In the genomic region with DNA sequence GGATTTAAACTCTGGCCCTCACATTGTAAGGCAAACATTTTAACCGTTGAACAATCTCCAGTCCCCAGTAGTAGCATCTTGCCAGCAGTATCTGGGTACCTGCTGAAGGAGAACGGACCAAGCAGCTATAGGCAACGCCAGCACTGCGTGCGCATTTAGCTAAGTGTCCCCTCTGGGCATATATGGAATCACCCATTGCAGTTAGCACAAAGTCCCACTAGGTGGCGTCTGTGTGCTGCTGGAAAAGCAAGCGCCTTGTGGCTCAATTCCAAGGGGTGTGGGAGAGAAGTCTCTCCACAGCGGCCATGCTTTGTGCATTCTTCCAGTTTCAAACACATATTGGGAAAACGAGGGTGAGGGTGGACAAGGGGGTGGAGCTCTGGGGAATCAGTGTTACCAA, we compare ENCODE assay signal across 8 mouse cellular contexts. TPM values are rescaled to one million over a fixed set of nuclear protein-coding genes. Genes with fewer than 3 reads are reported as not detected.
DNase-seq lines count a peak whose midpoint lies in the region; ATAC-seq and TF ChIP-seq lines count a peak whose summit lies in the region.

No protein-coding gene starts in this region.

- no peak overlapping the region for H3K4me3 ChIP-seq in cortical plate, adult 2 months (ENCODE audit: insufficient read depth, low read length)
- no peak overlapping the region for H3K4me3 ChIP-seq in limb, embryonic 14.5 days (replicated peaks; ENCODE audit: low read length)
- H3K4me3 ChIP-seq in neural tube, embryonic 11.5 days (ENCODE audit: low read depth, low read length) = no peak overlapping the region
- H3K4me3 ChIP-seq in stomach, embryonic 16.5 days (replicated peaks; ENCODE audit: low read length) = no peak overlapping the region

- H3K27ac ChIP-seq in cortical plate, adult 2 months (ENCODE audit: insufficient read depth, low read length) = no peak overlapping the region
- H3K27ac ChIP-seq in limb, embryonic 14.5 days (replicated peaks; ENCODE audit: low read depth, low read length) = no peak overlapping the region
- no peak overlapping the region for H3K27ac ChIP-seq in neural tube, embryonic 11.5 days (ENCODE audit: low read depth, low read length)
- no peak overlapping the region for H3K27ac ChIP-seq in stomach, embryonic 16.5 days (ENCODE audit: low read length)

- intact Hi-C loops in gastrocnemius, postnatal 14 days (cut with DNase I; ENCODE audit: low total_unique reads) = no loop called here

- peaks cover 6% of the 10 kb centered on the region; the same call in 1 of the 2 replicates for H3K27me3 ChIP-seq in limb, embryonic 14.5 days (ENCODE audit: control insufficient read depth, insufficient read depth, low read length)
- H3K27me3 ChIP-seq in neural tube, embryonic 11.5 days (ENCODE audit: control insufficient read depth, insufficient read depth, low read length) = no peaks in the 10 kb centered on the region
- peaks cover 8% of the 10 kb centered on the region for H3K27me3 ChIP-seq in stomach, embryonic 16.5 days (ENCODE audit: control insufficient read depth, insufficient read depth, low read length)

- H3K9me3 ChIP-seq in limb, embryonic 14.5 days (ENCODE audit: control insufficient read depth, low read length) = no peaks in the 10 kb centered on the region
- H3K9me3 ChIP-seq in neural tube, embryonic 11.5 days (ENCODE audit: control insufficient read depth, low read length) = no peaks in the 10 kb centered on the region
- H3K9me3 ChIP-seq in stomach, embryonic 16.5 days (replicated peaks; ENCODE audit: control insufficient read depth, low read length) = no peaks in the 10 kb centered on the region

- TF ChIP-seq POLR2A in cortical plate, adult 2 months (IDR thresholded peaks at IDR 0.05; ENCODE audit: extremely low read depth, insufficient read depth, low read length) = no peak
- no peak for TF ChIP-seq POLR2A in limb, embryonic 14.5 days (IDR thresholded peaks at IDR 0.05; ENCODE audit: borderline replicate concordance, extremely low read depth, insufficient read depth, insufficient read length)

- peak; percentile 75 for DNase-seq in A20 (ENCODE audit: low read depth, low spot score)
- peak; percentile 72 to 91 for DNase-seq in adrenal gland, adult (ENCODE audit: inconsistent age in 2 of 2, low spot score in 1 of 2)
- peak; percentile 85 for DNase-seq in gastrocnemius, postnatal 14 days
- peak; percentile 82 for DNase-seq in kidney, adult 18-20 months
- DNase-seq in limb, embryonic 14.5 days (ENCODE audit: low spot score) = peak; percentile 90
- DNase-seq in neural tube, embryonic 11.5 days (ENCODE audit: low spot score) = peak; percentile 87

- H3K4me2 ChIP-seq in limb, embryonic 14.5 days (replicated peaks; ENCODE audit: low read depth, low read length, severe bottlenecking) = no peak overlapping the region
- no peak overlapping the region for H3K4me2 ChIP-seq in neural tube, embryonic 11.5 days (ENCODE audit: low read depth)
- 0 out of 2 replicates have a peak overlapping the region, but pooled peaks have one; percentile 12 for H3K4me2 ChIP-seq in stomach, embryonic 16.5 days (ENCODE audit: low read depth, low read length)

- no peak for ATAC-seq in limb, embryonic 14.5 days (ENCODE audit: low FRiP score, low read depth)
- ATAC-seq in neural tube, embryonic 11.5 days (ENCODE audit: insufficient read depth, low FRiP score, low TSS enrichment) = no peak
- 0 out of 2 replicates have a peak, but pooled peaks have one; percentile 45 for ATAC-seq in stomach, embryonic 16.5 days (ENCODE audit: insufficient read depth, low FRiP score)

- peaks cover 5% of the 10 kb centered on the region for H3K4me1 ChIP-seq in cortical plate, adult 2 months (ENCODE audit: control insufficient read depth, insufficient read depth, low read length)
- H3K4me1 ChIP-seq in limb, embryonic 14.5 days (ENCODE audit: control insufficient read depth, insufficient read depth, low read length) = no peaks in the 10 kb centered on the region
- H3K4me1 ChIP-seq in neural tube, embryonic 11.5 days (ENCODE audit: control insufficient read depth, insufficient read depth, low read length) = no peaks in the 10 kb centered on the region
- peaks cover 10% of the 10 kb centered on the region for H3K4me1 ChIP-seq in stomach, embryonic 16.5 days (ENCODE audit: control insufficient read depth, insufficient read depth, low read length)

- TF ChIP-seq CTCF in cortical plate, adult 2 months (IDR thresholded peaks at IDR 0.05; ENCODE audit: extremely low read depth, insufficient read depth, low read length) = peak; percentile 96

- 4% methylated on average over 9 of the region's 9 CpGs for WGBS in limb, embryonic 14.5 days
- 6% methylated on average over 9 of the region's 9 CpGs for WGBS in neural tube, embryonic 11.5 days
- WGBS in stomach, embryonic 16.5 days = 2% methylated on average over 9 of the region's 9 CpGs

- H3K9ac ChIP-seq in limb, embryonic 14.5 days (ENCODE audit: low read depth, low read length, severe bottlenecking) = no peak overlapping the region
- no peak overlapping the region for H3K9ac ChIP-seq in neural tube, embryonic 11.5 days (ENCODE audit: low read length)
- H3K9ac ChIP-seq in stomach, embryonic 16.5 days (ENCODE audit: low read length) = no peak overlapping the region

- no peaks in the 10 kb centered on the region for H3K36me3 ChIP-seq in limb, embryonic 14.5 days (ENCODE audit: control insufficient read depth, insufficient read depth, low read length)
- H3K36me3 ChIP-seq in neural tube, embryonic 11.5 days (ENCODE audit: control insufficient read depth, insufficient read depth, low read length) = no peaks in the 10 kb centered on the region
- no peaks in the 10 kb centered on the region for H3K36me3 ChIP-seq in stomach, embryonic 16.5 days (ENCODE audit: control insufficient read depth, insufficient read depth, low read length)

RNA-seq across cellular contexts. Expression of a gene that starts 12.7 kb away (rescaled TPM):
- polyA plus RNA-seq in cortical plate, adult 2 months (2012; rRNA removed) = 16.9 and 17.4 TPM in 2 replicates
- 10 to 100 TPM in 1 of 2 experiments, 1 to 10 TPM in 1; 7.8 to 10.6 TPM for total RNA-seq in gastrocnemius, postnatal 14 days (2021)
- 18.6 and 19.2 TPM in 2 replicates for polyA plus RNA-seq in limb, embryonic 14.5 days (2012; rRNA removed)
- polyA plus RNA-seq in limb, embryonic 14.5 days (2014; fragmentation: Nextera tagmentation; extraction: Ambion mirVana) = 19.7 and 20.7 TPM in 2 replicates
- polyA plus RNA-seq in neural tube, embryonic 11.5 days (2014; fragmentation: Nextera tagmentation; extraction: Ambion mirVana) = 23.1 and 26.5 TPM in 2 replicates
- 12.1 and 14.6 TPM in 2 replicates for polyA plus RNA-seq in stomach, embryonic 16.5 days (2015; fragmentation: Nextera tagmentation; extraction: Ambion mirVana)

RNA-seq across cellular contexts. Expression of a gene that starts 14.8 kb away (rescaled TPM):
- 0.35 and 0.44 TPM in 2 replicates for polyA plus RNA-seq in cortical plate, adult 2 months (2012; rRNA removed)
- under 1 TPM; 0.51 to 0.78 TPM for total RNA-seq in gastrocnemius, postnatal 14 days (2021)
- polyA plus RNA-seq in limb, embryonic 14.5 days (2012; rRNA removed) = 0.98 and 1.1 TPM in 2 replicates
- not detected in 2 replicates for polyA plus RNA-seq in limb, embryonic 14.5 days (2014; fragmentation: Nextera tagmentation; extraction: Ambion mirVana)
- polyA plus RNA-seq in neural tube, embryonic 11.5 days (2014; fragmentation: Nextera tagmentation; extraction: Ambion mirVana) = not detected in 2 replicates
- 1.2 TPM in 1 of 2 replicates, not detected in the other for polyA plus RNA-seq in stomach, embryonic 16.5 days (2015; fragmentation: Nextera tagmentation; extraction: Ambion mirVana)

RNA-seq across cellular contexts. Expression of a gene that starts 21.8 kb away (rescaled TPM):
- 23.6 and 24.7 TPM in 2 replicates for polyA plus RNA-seq in cortical plate, adult 2 months (2012; rRNA removed)
- 1 to 10 TPM; 1.0 to 1.1 TPM for total RNA-seq in gastrocnemius, postnatal 14 days (2021)
- 141 and 209 TPM in 2 replicates for polyA plus RNA-seq in limb, embryonic 14.5 days (2012; rRNA removed)
- polyA plus RNA-seq in limb, embryonic 14.5 days (2014; fragmentation: Nextera tagmentation; extraction: Ambion mirVana) = 40.3 and 56.2 TPM in 2 replicates
- polyA plus RNA-seq in neural tube, embryonic 11.5 days (2014; fragmentation: Nextera tagmentation; extraction: Ambion mirVana) = 16.6 and 18.1 TPM in 2 replicates
- 54.0 and 54.3 TPM in 2 replicates for polyA plus RNA-seq in stomach, embryonic 16.5 days (2015; fragmentation: Nextera tagmentation; extraction: Ambion mirVana)

RNA-seq across cellular contexts. Expression of a gene that starts 26.2 kb away (rescaled TPM):
- polyA plus RNA-seq in cortical plate, adult 2 months (2012; rRNA removed) = 20.8 and 21.3 TPM in 2 replicates
- total RNA-seq in gastrocnemius, postnatal 14 days (2021) = 1 to 10 TPM; 1.5 to 1.8 TPM
- 11.5 and 17.7 TPM in 2 replicates for polyA plus RNA-seq in limb, embryonic 14.5 days (2012; rRNA removed)
- 6.3 and 6.9 TPM in 2 replicates for polyA plus RNA-seq in limb, embryonic 14.5 days (2014; fragmentation: Nextera tagmentation; extraction: Ambion mirVana)
- polyA plus RNA-seq in neural tube, embryonic 11.5 days (2014; fragmentation: Nextera tagmentation; extraction: Ambion mirVana) = 6.3 TPM in 2 replicates
- 4.0 and 4.6 TPM in 2 replicates for polyA plus RNA-seq in stomach, embryonic 16.5 days (2015; fragmentation: Nextera tagmentation; extraction: Ambion mirVana)

RNA-seq across cellular contexts. Expression of a gene that starts 27.9 kb away (rescaled TPM):
- 135 and 141 TPM in 2 replicates for polyA plus RNA-seq in cortical plate, adult 2 months (2012; rRNA removed)
- total RNA-seq in gastrocnemius, postnatal 14 days (2021) = 10 to 100 TPM; 16.0 to 17.4 TPM
- 124 and 169 TPM in 2 replicates for polyA plus RNA-seq in limb, embryonic 14.5 days (2012; rRNA removed)
- 79.7 and 86.6 TPM in 2 replicates for polyA plus RNA-seq in limb, embryonic 14.5 days (2014; fragmentation: Nextera tagmentation; extraction: Ambion mirVana)
- polyA plus RNA-seq in neural tube, embryonic 11.5 days (2014; fragmentation: Nextera tagmentation; extraction: Ambion mirVana) = 87.4 and 94.0 TPM in 2 replicates
- 64.4 and 64.7 TPM in 2 replicates for polyA plus RNA-seq in stomach, embryonic 16.5 days (2015; fragmentation: Nextera tagmentation; extraction: Ambion mirVana)
